Mouse (Mus musculus) brain, adult 2 months (tissue): Measurements from ENCODE around the gene Nit1.
A peak's percentile ranks its signal among the peaks of the same experiment; 100 is the strongest.
"Not testable (repeated sequence)": the region's sequence is repeated elsewhere in the genome, so short reads cannot be mapped to it uniquely, and the experiment has no call there.

Experiments used
- DNase-seq: peaks from one replicate; pipeline ENCODE4 v3.0.0; 2011; ENCODE audit warnings: low read depth, low spot score

Gene Nit1

GRCm38 (mm10) chr1:171355812-171356340, 10.4 kb upstream of the Nit1 start:
- DNase-seq, result peak; percentile 48

GRCm38 (mm10) chr1:171349210-171349609, 3.8 kb upstream of the Nit1 start:
- DNase-seq, result peak; percentile 18

- DNase-seq, result peak; percentile 18
These were observed 3.2 kb upstream of the Nit1 start for GRCm38 (mm10) chr1:171348665-171349064.

GRCm38 (mm10) chr1:171346095-171346450, 627 bp upstream of the Nit1 start:
- DNase-seq, result peak; percentile 34

- DNase-seq, result no peak
These were observed 731 bp downstream of the Nit1 start for GRCm38 (mm10) chr1:171344715-171345114.

GRCm38 (mm10) chr1:171343922-171344677, 1.3 kb downstream of the Nit1 start:
- DNase-seq, result no peak

- DNase-seq, result no peak
These were observed 2.9 kb downstream of the Nit1 start for GRCm38 (mm10) chr1:171342262-171343207.

- peak; percentile 43 for DNase-seq
These were observed 15.3 kb downstream of the Nit1 start for GRCm38 (mm10) chr1:171330216-171330560.

GRCm38 (mm10) chr1:171329433-171330215, 15.8 kb downstream of the Nit1 start:
- peak; percentile 45 for DNase-seq

- peak; percentile 99 for DNase-seq
These were observed 16.5 kb downstream of the Nit1 start, which contains the start of gene Dedd for GRCm38 (mm10) chr1:171328839-171329432. Gene Dedd (plus strand): TSS chr1:171329145.

- peak; percentile 28 for DNase-seq
These were observed 17.2 kb downstream of the Nit1 start for GRCm38 (mm10) chr1:171328244-171328643.

GRCm38 (mm10) chr1:171326588-171326987, 18.9 kb downstream of the Nit1 start:
- DNase-seq, result not testable (repeated sequence)

- DNase-seq, result no peak
These were observed 19.9 kb downstream of the Nit1 start for GRCm38 (mm10) chr1:171325571-171325970.

GRCm38 (mm10) chr1:171322012-171322411, 23.4 kb downstream of the Nit1 start:
- DNase-seq, result no peak

- DNase-seq, result peak; percentile 35
These were observed 24.0 kb downstream of the Nit1 start for GRCm38 (mm10) chr1:171321415-171321814.

GRCm38 (mm10) chr1:171320151-171320550, 25.3 kb downstream of the Nit1 start:
- DNase-seq, result peak; percentile 74

- DNase-seq, result peak; percentile 19
These were observed 25.7 kb downstream of the Nit1 start for GRCm38 (mm10) chr1:171319748-171320147.

GRCm38 (mm10) chr1:171309321-171309720, 36.1 kb downstream of the Nit1 start:
- DNase-seq, result no peak

GRCm38 (mm10) chr1:171306157-171306556, 39.3 kb downstream of the Nit1 start:
- DNase-seq, result not testable (repeated sequence)

GRCm38 (mm10) chr1:171298226-171298625, 47.2 kb downstream of the Nit1 start:
- no peak for DNase-seq

GRCm38 (mm10) chr1:171295063-171295402, 50.4 kb downstream of the Nit1 start:
- no peak for DNase-seq
